Mouse (Mus musculus) bone marrow macrophage, adult 2 months (primary cell): ENCODE measurements around the gene Snrpa. TPM values are rescaled to one million over a fixed set of nuclear protein-coding genes. Genes with fewer than 3 reads are reported as not detected.

ENCODE experiments used
- H3K27ac ChIP-seq: 2 replicates; pipeline ENCODE4 v1.5.1; 2012; ENCODE audit warnings: low read depth, low read length; ENCODE audit not compliant: insufficient read depth
- H3K4me1 ChIP-seq: 2 replicates; pipeline ENCODE4 v1.6.1; 2012; ENCODE audit warnings: low read length; ENCODE audit not compliant: control insufficient read depth, insufficient read depth
- H3K4me3 ChIP-seq: 2 replicates; pipeline ENCODE4 v1.5.1; 2012; ENCODE audit warnings: mild to moderate bottlenecking, low read length, moderate library complexity; ENCODE audit not compliant: insufficient read depth
- CTCF ChIP-seq: IDR thresholded peaks from 2 replicates; pipeline ENCODE4 v1.5.1; 2012; ENCODE audit warnings: low read depth, mild to moderate bottlenecking, low read length, moderate library complexity
- POLR2A ChIP-seq: IDR thresholded peaks from 2 replicates; pipeline ENCODE4 v1.6.1; 2012; ENCODE audit warnings: mild to moderate bottlenecking, low read depth, low read length, borderline replicate concordance
- polyA plus RNA-seq: library from polyadenylated mRNA; stranded (reverse); fragments of >200 nt; gene quantifications from 2 replicates; pipeline ENCODE4 v1.2.4, GENCODE M21; 2012; ENCODE audit not compliant: missing spikeins, insufficient read depth, insufficient read length

Gene Snrpa
- polyA plus RNA-seq, 1 experiment = 52.0 TPM

- H3K4me1 ChIP-seq = peaks cover 34% of the 10 kb centered on the region
- H3K4me3 ChIP-seq = no peak overlapping the region
- TF ChIP-seq POLR2A = no peak
- no peak for TF ChIP-seq CTCF
- no peak overlapping the region for H3K27ac ChIP-seq
Measured at GRCm38 (mm10) chr7:27160921-27161320, 35.1 kb downstream of the Snrpa start.

- H3K27ac ChIP-seq = no peak overlapping the region
- no peak for TF ChIP-seq POLR2A
- peak; percentile 75 for TF ChIP-seq CTCF
Measured at GRCm38 (mm10) chr7:27159882-27160281, 36.2 kb downstream of the Snrpa start.

GRCm38 (mm10) chr7:27159256-27159655 lies 36.8 kb downstream of the Snrpa start:
- Histone ChIP-seq H3K4me1 (peaks cover 34% of the 10 kb centered on the region), H3K27ac (no peak overlapping the region), H3K4me3 (no peak overlapping the region)
- TF ChIP-seq CTCF = no peak
- TF ChIP-seq POLR2A = no peak

More at GRCm38 (mm10) chr7:27159882-27160281, 36.2 kb downstream of the Snrpa start:
- peaks cover 34% of the 10 kb centered on the region for H3K4me1 ChIP-seq
- no peak overlapping the region for H3K4me3 ChIP-seq

GRCm38 (mm10) chr7:27158171-27158570 lies 37.9 kb downstream of the Snrpa start:
- Histone ChIP-seq H3K27ac (no peak overlapping the region), H3K4me1 (peaks cover 29% of the 10 kb centered on the region), H3K4me3 (no peak overlapping the region)
- no peak for TF ChIP-seq CTCF
- no peak for TF ChIP-seq POLR2A

GRCm38 (mm10) chr7:27156005-27156404 lies 40.1 kb downstream of the Snrpa start:
- peaks cover 10% of the 10 kb centered on the region for H3K4me1 ChIP-seq
- H3K27ac ChIP-seq = no peak overlapping the region
- no peak overlapping the region for H3K4me3 ChIP-seq
- TF ChIP-seq CTCF = no peak
- TF ChIP-seq POLR2A = no peak

GRCm38 (mm10) chr7:27153205-27153764 lies 42.8 kb downstream of the Snrpa start, which contains the start of gene Cyp2t4:
Cyp2t4 (plus strand) TSS chr7:27153714.
- Histone ChIP-seq H3K27ac (no peak within 1 kb of the TSS), H3K4me3 (no peak within 1 kb of the TSS), H3K4me1 (no peaks in the 10 kb centered on the region)
- TF ChIP-seq CTCF (no peak), POLR2A (no peak)

Other genes with a start within 250 kb of the Snrpa start
- gene Cyp2a12, start 167.2 kb downstream of the Snrpa start, polyA plus RNA-seq = not detected in 2 replicates
- gene Cyp2f2, start 76.4 kb downstream of the Snrpa start, polyA plus RNA-seq = not detected in 2 replicates
- gene Cyp2t4, start 42.6 kb downstream of the Snrpa start, polyA plus RNA-seq = not detected in 2 replicates
- 30.8 and 31.9 TPM in 2 replicates for gene Egln2, start 29.5 kb downstream of the Snrpa start, polyA plus RNA-seq
- gene Rab4b, start 17.4 kb downstream of the Snrpa start, polyA plus RNA-seq = 65.0 and 66.6 TPM in 2 replicates
- not detected in 2 replicates for gene Gm21983, start 15.2 kb downstream of the Snrpa start, polyA plus RNA-seq
- not detected in 2 replicates for gene Mia, start 15.1 kb downstream of the Snrpa start, polyA plus RNA-seq
- 4.0 and 5.0 TPM in 2 replicates for gene BC024978, start 490 bp downstream of the Snrpa start, polyA plus RNA-seq
- 6.1 and 7.1 TPM in 2 replicates for gene Itpkc, start 32.4 kb upstream of the Snrpa start, polyA plus RNA-seq
- 21.7 and 22.6 TPM in 2 replicates for gene Coq8b, start 36.8 kb upstream of the Snrpa start, polyA plus RNA-seq
- gene Numbl, start 62.2 kb upstream of the Snrpa start, polyA plus RNA-seq = 6.2 and 7.6 TPM in 2 replicates
- 0.84 TPM in 1 of 2 replicates, not detected in the other for gene Ltbp4, start 141.4 kb upstream of the Snrpa start, polyA plus RNA-seq
- gene Shkbp1, start 159.7 kb upstream of the Snrpa start, polyA plus RNA-seq = 51.0 and 60.8 TPM in 2 replicates
- gene Gm20479, start 161.1 kb upstream of the Snrpa start, polyA plus RNA-seq = 10.4 TPM in 1 of 2 replicates, not detected in the other